Mouse (Mus musculus) adrenal gland (tissue): ENCODE data around the gene Psme2b.
"Not testable (repeated sequence)": the region's sequence is repeated elsewhere in the genome, so short reads cannot be mapped to it uniquely, and the experiment has no call there.

Experiments used
- intact Hi-C: fragments of 180-260 bp; cut with DNase I; formaldehyde crosslinking; loops from one replicate; pipeline ENCODE4 v1.15.1; 2025
- long read RNA-seq, 2 experiments: library from polyadenylated mRNA; unstranded; transcript quantifications; one replicate each; pipeline ENCODE4 v2.0.0; 2020; ENCODE audit warnings: borderline replicate concordance in 1 of 2; ENCODE audit not compliant: insufficient replicate concordance in 1 of 2

Psme2b gene
- long read RNA-seq, experiment 1, transcript Psme2b-201 (1 exons, 837 nt) = major isoform, 5 of 5 reads
- long read RNA-seq, experiment 1, partial matches to known transcripts = 0 of 5 reads
- long read RNA-seq, experiment 1, other reads (novel, unspliced or antisense) = 0 of 5 reads
- long read RNA-seq, experiment 2, transcript Psme2b-201 (1 exons, 837 nt) = major isoform, 9 of 9 reads
- long read RNA-seq, experiment 2, partial matches to known transcripts = 0 of 9 reads
- long read RNA-seq, experiment 2, other reads (novel, unspliced or antisense) = 0 of 9 reads

DNA sequence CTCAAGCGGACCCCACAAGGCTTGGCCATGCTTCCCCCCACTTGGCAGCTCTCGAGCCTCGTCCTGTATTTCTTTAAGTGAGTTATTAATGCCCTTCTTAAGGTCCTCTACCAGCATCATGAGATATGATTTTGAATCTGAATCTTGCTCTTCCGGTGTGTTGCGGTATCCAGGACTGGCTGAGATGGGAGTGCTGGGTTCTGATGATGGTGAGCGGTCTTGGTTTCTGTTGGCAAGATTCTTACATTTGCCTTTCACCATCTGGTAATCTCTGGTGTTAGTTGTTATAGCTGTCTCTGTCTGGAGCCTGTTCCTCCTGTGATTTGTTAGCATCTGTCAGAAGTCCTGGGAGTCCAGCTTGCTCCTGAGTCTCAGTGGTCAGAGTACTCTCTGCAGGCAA, at the start of gene Psme2b:
Gene Psme2b, minus strand, starts transcription at position 101 of the 400 bp plus-strand sequence.
- intact Hi-C loops = not testable (repeated sequence)

- intact Hi-C loops = not testable (repeated sequence)
Measured at GRCm38 (mm10) chr11:48994018-48994417, 48.0 kb upstream of the Psme2b start, which contains the start of gene Tgtp1. Gene Tgtp1, minus strand, starts transcription at chr11:48994172.

- intact Hi-C loops = not testable (repeated sequence)
Measured at GRCm38 (mm10) chr11:48993296-48993695, 47.3 kb upstream of the Psme2b start.

- intact Hi-C loops = not testable (repeated sequence)
Measured at GRCm38 (mm10) chr11:48991740-48992520, 45.9 kb upstream of the Psme2b start, which contains the start of gene Gm12185. Gene Gm12185, minus strand, starts transcription at chr11:48992226.

GRCm38 (mm10) chr11:48989981-48990380, 44.0 kb upstream of the Psme2b start:
- intact Hi-C loops = not testable (repeated sequence)

- intact Hi-C loops = not testable (repeated sequence)
Measured at GRCm38 (mm10) chr11:48988219-48988618, 42.2 kb upstream of the Psme2b start.

DNA sequence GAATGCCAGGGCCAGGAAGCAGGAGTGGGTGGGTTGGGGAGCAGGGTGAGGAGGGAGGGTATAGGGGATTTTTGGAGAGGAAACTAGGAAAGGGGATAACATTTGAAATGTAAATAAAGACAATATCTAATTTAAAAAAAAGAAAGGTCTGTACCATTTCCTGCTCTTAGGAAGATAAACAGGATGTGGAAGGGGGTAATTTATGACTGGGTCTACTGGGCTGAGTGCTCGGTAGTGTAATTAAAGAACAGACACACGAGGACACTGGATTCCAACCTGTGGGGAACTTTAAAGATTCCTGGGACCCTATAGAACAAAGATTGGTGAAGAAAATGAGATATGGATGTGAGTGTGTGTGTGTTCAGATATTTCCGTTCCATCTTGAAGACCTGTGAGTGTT, 36.9 kb upstream of the Psme2b start:
- intact Hi-C loops = not testable (repeated sequence)

DNA sequence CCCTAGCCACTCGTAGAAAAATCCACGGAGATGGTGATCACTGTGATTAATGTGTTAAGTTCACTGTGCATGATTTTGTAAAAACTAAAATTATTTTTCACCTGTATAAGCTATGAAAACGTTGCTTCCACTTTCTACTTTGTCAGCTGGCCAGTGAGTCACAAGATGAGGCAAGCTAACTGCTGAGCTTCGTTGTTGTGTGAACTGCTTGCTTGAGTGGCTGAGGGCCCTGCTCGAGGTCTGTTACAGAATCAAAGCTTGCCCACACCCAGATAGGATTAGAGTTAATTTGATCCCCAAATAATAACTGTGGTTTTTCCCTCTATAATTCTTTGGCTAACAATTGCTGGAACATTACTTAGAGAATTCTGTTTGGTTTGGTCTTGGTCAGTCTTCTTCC, 34.1 kb upstream of the Psme2b start:
- intact Hi-C loops = not testable (repeated sequence)

DNA sequence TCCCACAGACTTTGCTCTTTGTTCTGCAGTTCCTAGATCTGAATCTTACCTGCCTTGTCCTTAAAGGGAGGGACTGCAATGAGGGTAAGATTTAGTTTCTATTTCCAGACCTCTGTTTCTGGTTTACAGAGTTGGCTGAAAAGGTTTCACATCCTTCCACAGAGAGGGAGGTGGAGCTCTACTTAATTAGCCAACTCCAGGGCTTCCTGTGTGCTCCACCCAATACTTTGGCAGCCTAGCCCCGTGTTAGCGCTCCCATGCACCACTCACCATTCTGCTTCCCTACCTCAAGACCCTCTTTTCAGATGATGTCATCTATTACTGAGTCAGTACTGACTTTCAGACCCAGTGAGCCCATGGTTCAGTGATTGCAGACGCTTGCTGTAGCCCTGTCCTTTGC, 33.3 kb upstream of the Psme2b start, which contains the start of gene 9930111J21Rik1:
Gene 9930111J21Rik1, minus strand, starts transcription at position 148 of the 400 bp plus-strand sequence.
- intact Hi-C loops = not testable (repeated sequence)

- intact Hi-C loops = not testable (repeated sequence)
Measured at GRCm38 (mm10) chr11:48978240-48978939, 32.4 kb upstream of the Psme2b start, which contains the start of gene Olfr56. Gene Olfr56, plus strand, starts transcription at chr11:48978889.

DNA sequence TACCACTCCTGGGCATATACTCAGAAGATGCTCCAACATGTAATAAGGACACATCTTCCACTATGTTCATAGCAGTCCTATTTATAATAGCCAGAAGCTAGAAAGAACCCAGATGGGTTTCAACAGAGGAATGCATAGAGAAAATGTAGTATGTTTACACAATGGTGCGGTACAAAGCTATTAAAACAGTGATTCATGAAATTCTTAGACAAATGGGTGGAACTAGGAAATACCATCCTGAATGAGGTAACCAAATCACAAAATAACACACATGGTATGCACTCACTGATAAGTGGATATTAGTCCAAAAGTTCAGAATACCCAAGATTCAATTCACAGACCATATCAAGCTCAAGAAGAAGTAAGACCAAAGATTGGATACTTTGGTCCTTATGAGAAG, 28.7 kb upstream of the Psme2b start:
- intact Hi-C loops = not testable (repeated sequence)

DNA sequence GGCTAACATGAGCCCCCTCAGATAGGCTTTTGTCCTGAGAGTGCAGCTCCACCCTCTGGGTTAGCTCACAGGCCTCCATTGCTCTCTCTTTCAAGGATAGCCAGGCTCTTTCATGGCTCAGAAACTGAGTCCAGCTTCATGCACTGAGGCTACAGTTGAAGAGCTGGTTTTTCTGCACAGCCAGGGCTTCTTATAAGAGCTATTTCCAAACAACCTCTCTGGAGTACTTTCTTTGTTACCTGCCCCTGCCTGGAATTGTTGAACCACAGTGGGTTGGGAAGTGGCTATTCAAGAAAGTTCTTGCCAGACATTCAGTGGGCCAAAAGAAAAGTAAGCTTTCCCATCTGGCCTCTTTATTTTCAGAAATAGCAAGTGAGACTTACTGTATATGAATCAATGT, 6.7 kb downstream of the Psme2b start:
- intact Hi-C loops = not testable (repeated sequence)

DNA sequence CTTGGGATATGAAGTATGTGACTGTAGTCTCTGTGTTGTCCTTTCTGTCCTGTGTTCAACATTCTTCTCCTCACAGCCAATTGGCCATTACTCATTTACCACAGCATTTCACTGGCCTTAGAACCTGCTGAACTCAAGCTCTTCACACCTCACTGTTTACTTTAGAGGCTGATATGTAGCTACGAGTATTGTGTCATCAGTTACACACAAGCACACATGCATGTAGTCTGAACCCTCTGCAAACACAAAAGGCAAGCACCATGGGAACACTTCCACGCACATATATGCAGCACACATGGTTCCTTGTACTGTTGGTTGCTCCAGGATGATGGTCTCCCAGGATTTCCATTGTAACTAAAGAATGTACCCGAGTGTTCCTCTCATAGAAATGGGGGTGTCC, 10.7 kb downstream of the Psme2b start:
- intact Hi-C loops = not testable (repeated sequence)

- intact Hi-C loops = not testable (repeated sequence)
Measured at GRCm38 (mm10) chr11:48933923-48934322, 12.1 kb downstream of the Psme2b start.

DNA sequence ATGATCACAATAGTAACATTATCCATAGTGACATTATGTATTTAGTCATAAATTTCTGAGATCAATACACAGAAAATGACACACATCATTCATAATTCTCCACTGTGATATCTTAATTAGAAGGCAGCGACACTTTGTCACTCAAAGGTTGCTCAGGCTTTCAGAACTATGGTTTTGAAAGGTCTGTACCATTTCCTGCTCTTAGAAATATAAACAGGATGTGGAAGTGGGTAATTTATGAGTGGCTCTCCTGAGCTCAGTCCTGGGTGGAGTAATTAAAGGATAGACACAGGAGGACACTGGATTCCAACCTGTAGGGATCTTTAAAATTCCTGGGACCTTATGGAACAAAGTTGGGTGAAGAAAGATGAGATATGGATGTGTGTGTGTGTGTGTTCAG, 12.6 kb downstream of the Psme2b start:
- intact Hi-C loops = not testable (repeated sequence)

- intact Hi-C loops = not testable (repeated sequence)
Measured at GRCm38 (mm10) chr11:48928068-48928467, 17.9 kb downstream of the Psme2b start.

GRCm38 (mm10) chr11:48926437-48926836, 19.6 kb downstream of the Psme2b start:
- intact Hi-C loops = not testable (repeated sequence)

DNA sequence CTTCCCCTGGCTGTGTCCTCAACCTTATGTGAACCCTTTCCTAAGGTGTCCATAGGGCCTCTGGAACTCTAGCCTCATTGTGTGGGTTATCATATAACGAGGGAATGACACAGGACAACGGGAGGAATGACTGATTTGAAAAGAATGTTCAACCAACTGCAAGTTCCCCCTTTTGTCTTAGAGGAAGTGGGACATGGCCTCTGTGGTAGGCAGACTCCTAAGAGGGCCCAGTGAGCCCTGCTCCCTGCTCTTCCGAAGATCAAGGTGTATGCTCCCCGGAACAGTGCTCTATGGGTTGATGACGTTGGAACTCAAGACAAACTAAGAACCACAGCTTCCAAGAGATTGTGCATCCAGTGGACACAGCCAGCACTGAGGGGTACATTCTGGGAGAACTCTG, 22.2 kb downstream of the Psme2b start:
- intact Hi-C loops = not testable (repeated sequence)

DNA sequence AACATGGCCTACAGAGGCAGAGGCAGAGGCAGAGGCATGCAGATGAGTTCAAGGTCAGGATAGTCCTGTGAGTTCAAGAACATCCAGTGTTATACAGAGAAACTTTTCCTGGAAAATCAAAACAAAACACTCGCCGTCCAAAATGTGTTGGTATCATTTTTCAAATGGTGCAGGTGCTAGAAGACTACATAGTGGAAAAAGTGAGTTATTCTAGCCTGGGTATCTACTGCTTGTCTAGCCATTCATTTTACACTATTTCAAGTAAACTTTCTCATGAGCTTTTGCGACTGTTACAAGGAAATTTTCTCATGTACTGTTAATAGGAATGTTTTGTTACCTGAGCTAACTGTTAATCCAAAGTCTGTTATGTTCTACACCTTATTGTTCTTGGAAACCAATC, 27.6 kb downstream of the Psme2b start:
- intact Hi-C loops = no loop called here

DNA sequence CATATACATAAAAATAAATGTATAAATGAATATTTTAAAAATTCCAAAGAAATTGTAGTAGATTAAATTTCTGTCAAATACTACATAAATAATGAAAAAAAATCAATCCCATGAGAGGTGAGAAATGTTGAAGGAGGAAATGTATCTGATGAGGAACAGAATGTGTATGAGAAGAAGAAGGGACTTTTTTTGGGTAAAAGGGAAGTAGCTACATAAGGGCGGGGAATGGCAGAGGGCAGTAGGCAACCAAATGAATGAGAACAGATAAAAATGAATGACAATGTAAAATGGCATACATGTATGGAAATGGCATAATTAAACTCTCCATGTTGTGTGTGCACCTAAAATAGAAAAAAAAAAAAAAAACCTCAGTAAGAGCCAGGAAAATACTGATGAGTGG, 32.4 kb downstream of the Psme2b start:
- intact Hi-C loops = no loop called here

GRCm38 (mm10) chr11:48908459-48908858, 37.5 kb downstream of the Psme2b start:
- intact Hi-C loops = loop anchor here (10.0 kb wide), 1 partner anchor 166 kb away; the partner anchor contains the start of gene Ifi47
